Mouse (Mus musculus): ENCODE results near the gene Sh3rf1.
"Not testable (repeated sequence)": the region's sequence is repeated elsewhere in the genome, so short reads cannot be mapped to it uniquely, and the experiment has no call there.

The Sh3rf1 gene

GRCm38 (mm10) chr8:61375205-61375604 is 151.5 kb downstream of the Sh3rf1 start:
- DNase-seq, result no peak

GRCm38 (mm10) chr8:61378847-61379698 is 155.4 kb downstream of the Sh3rf1 start:
- DNase-seq, result no peak

- DNase-seq, result no peak
Measured at GRCm38 (mm10) chr8:61384536-61384935, 160.9 kb downstream of the Sh3rf1 start.

GRCm38 (mm10) chr8:61385502-61386191 is 162.0 kb downstream of the Sh3rf1 start:
- DNase-seq, result no peak

GRCm38 (mm10) chr8:61386645-61387044 is 163.0 kb downstream of the Sh3rf1 start:
- no peak for DNase-seq

DNA sequence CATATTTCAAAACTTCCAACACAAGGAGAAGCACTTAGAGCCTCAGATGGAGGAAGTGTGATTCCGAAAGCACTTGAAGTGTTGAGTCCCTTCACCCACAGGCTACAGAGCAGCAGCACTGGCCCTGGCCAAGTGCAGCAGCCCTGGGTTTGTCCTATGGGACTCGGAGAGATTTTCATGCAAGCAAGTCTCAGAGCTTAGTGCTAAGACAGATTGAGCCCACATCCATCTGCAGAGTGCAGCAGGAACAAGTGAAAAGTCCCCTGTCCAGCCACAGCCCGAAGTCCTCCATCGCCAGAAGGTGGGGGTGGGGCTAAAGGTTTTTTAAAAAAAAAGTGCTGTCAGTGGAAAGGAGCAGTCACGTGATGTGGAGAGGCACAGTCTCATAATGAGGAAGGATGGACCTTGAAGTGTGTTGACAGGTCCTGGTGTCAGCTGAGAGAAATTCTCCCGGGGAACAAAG is 163.9 kb downstream of the Sh3rf1 start:
- peak in 1 of 2 experiments; percentile 39 for DNase-seq

- no peak for DNase-seq
Measured at GRCm38 (mm10) chr8:61388341-61388740, 164.7 kb downstream of the Sh3rf1 start.

DNA sequence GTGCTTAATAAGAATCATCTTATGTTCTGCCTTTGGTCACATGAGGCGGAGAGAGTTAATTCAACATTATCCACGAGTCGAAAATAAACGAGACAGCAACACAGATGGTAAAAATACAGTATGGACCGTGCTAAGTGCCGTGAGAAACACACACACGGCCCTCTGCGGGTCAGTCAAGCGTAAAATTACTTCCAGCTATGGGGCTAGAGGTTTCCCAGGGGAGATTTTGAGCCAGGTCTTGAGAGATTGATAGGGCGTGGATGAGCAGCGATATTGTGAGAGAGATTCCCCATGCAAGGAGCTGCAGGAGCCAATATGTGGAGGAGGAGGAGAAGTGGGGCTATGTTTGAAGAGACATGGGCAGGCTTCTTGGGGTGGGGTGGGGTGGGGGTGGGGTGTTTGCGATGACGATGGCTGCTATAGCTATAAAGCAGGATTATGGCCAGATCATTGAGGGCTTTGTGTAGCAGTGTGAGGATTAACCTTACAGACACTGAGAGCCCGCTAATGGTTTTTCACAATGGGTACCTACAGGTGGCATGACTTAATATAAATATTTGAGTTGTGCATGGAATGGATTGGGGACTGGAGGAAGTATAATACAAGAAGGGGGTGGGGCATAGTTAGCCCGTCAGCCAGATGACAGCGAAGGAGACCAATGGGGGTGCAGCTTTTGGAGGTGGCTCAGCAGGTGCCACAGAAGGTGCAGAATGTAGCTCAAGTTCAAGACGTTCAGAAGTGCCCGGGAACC is 166.8 kb downstream of the Sh3rf1 start:
- DNase-seq, result no peak

DNA sequence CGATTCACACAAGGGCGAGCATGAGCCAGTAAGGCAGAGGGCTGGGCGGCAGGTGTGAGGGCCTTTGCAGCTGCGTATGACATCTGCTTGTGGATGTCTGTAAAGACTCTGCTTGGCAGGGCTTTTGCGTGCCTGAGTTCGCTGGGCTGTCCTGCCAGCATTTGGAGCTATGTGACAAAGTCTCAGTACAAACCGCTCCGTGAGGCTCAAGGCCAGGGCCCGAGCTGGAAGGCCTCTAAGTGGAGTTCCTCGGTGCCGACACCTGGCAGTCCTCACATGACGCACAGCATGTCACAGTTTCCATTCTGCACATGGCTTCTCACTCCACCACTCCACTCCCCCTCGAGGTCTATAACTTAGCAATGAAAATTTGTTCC is 167.4 kb downstream of the Sh3rf1 start:
- no peak for DNase-seq

DNA sequence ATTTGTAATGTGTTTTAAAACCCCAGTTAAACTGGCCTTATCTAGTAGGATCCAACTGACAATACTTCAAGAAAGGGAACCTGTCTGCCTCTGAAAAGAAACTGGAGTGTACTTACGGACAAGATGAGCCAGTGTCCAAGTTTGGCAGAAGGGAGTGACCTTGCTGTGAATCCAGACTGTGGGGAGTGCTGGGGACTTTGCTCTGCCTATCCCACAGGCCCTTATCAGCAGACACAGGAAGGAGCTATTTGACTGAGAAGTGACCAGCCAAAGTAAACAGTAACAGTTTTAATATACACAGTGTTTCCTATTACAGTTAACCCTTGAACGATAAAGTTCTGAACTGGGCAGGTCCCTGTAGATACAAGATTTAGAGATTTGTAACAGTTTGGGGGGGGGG is 173.5 kb downstream of the Sh3rf1 start:
- DNase-seq, result no peak

DNA sequence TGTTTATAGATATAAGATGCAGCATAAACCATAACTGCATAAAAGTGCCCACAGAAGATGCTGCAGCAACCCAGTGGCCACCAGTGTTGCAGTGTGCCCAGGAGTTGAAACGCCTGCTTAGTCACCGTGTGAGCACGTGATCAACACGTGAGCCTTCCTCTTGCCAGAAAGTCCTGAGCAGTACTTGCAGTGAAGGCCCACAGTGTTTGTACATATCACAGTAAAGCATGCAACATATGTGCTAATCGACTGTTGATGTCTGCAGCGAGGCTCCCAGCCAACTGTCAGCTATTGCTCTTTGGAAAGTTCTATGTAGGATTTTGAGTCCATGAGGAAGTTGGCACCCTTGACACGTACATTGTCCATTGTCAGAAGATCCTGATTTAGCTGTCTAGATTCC is 174.1 kb downstream of the Sh3rf1 start:
- peak; percentile 41 to 58 for DNase-seq

DNA sequence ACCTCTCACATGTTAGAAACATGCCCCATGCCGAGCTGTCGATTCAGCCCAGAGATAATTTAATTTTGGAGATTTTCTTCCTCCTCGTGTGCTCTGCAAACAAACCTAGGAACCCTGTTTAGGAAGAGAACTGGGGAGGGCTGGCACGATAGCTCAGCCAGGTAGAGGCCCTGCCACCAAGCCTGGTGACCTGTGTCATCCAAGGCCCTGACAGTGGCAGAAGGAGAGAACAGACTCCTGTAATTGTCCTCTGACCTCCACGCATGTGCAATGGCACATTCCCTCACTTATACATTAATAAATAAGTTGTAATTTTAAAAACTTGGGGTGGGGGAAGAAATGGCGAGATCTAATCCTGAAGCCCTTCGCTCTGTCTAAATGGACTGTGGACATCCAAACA is 179.2 kb downstream of the Sh3rf1 start:
- no peak for DNase-seq

- peak; percentile 35 to 41 for DNase-seq
Measured at GRCm38 (mm10) chr8:61403266-61404177, 179.8 kb downstream of the Sh3rf1 start.

DNA sequence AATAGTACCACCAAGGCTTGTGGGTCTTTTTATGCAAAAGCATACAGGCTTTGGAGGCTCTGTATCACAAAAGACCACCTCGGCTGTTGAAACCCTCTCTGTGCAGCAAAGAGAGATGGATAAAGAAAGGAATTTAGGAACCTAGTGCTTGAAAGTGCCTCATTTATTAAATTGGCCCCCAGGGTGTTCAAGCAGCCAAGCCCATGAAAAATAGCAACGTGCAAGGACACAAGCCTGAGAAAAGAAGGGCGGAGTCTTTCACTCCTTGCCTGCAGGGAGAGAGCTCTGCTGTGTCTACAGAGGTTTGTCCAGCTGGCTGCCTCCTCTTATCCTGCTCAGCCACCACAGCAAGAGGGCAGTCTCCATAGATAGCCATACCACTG is 180.5 kb downstream of the Sh3rf1 start:
- no peak for DNase-seq

- DNase-seq, result no peak
Measured at GRCm38 (mm10) chr8:61409081-61409480, 185.4 kb downstream of the Sh3rf1 start.

GRCm38 (mm10) chr8:61409712-61410111 is 186.0 kb downstream of the Sh3rf1 start:
- DNase-seq, result not testable (repeated sequence)

- no peak for DNase-seq
Measured at GRCm38 (mm10) chr8:61419521-61419920, 195.8 kb downstream of the Sh3rf1 start.

DNA sequence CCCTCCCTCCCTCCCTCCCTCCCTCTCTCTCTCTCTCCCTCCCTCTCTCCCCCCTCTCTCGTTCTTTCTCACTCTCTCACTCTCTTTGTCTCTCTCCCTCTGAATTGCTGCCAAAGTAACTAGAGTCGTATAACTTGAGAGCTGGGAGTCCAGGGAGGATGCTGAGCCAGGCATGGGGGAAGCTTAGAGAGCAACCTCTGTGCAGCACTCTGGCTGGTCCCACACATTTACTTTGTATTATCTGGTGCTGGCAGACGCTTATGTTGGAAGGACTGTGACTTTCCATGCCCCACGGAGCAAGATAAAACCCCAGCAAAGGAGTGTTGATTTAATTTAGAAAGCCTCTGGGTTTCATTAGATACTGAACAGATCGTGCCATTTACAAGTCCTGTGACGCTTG is 196.5 kb downstream of the Sh3rf1 start:
- DNase-seq, result no peak

- no peak for DNase-seq
Measured at GRCm38 (mm10) chr8:61421606-61422005, 197.9 kb downstream of the Sh3rf1 start.

DNA sequence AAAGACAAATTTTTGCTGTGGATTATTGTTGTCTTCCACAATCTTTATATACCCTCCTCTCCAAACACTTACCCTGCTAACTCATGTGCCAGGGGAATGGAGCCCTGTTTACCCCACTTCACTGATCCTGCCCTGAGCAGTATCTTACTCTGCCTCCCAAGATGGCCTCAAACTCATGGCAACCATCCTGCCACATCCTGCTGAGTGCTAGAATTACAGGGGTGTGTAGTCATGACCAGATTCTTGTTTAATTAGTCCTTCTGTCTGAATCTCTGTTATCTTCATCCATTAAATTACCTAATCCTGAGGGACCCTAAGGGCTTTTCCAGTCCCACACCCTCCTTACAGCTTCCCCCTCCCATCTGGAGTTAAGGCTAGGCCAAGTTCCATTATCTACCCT is 201.5 kb downstream of the Sh3rf1 start:
- DNase-seq, result no peak

GRCm38 (mm10) chr8:61426072-61426471 is 202.4 kb downstream of the Sh3rf1 start:
- DNase-seq, result no peak

DNA sequence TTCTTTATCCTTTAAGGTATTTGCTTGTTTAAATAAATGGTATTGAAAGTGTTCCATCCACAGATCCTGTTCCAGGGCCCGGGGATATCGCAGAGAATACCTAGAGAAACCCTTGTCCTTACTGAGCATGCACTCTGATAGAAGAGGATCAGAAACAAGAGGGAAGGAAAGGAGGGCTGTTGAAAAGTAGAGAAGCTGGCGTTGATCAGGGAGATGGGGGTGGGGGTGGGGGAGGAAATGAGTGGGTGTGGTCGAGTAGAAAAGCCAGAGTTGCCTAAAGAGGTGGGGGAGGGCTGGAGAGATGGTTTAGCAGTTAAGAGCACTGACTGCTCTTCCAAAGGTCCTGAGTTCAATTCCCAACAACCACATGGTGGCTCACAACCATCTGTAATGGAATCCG is 203.0 kb downstream of the Sh3rf1 start:
- DNase-seq, result no peak
